Mouse (Mus musculus) lung, embryonic 16.5 days (tissue): Measurements from ENCODE around the gene Add2. TPM values are rescaled to one million over a fixed set of nuclear protein-coding genes. Genes with fewer than 3 reads are reported as not detected.

Source experiments
- ATAC-seq: fragments of 200-750 bp; cut with Nextera tagmentation; 2 replicates; pipeline ENCODE4 v1.8.0; 2017; ENCODE audit warnings: low read depth, mild to moderate bottlenecking, moderate library complexity
- H3K27ac ChIP-seq: fragments of 300-500 bp; sonication (generic); 2 replicates; pipeline ENCODE4 v1.5.1; 2014; ENCODE audit warnings: mild to moderate bottlenecking, control low read depth, low read length
- H3K27me3 ChIP-seq: fragments of 300-500 bp; sonication (generic); 2 replicates; pipeline ENCODE4 v1.6.1; 2014; ENCODE audit warnings: low read depth, low read length, mixed read lengths; ENCODE audit not compliant: control insufficient read depth, insufficient read depth
- H3K36me3 ChIP-seq: fragments of 300-500 bp; sonication (generic); 2 replicates; pipeline ENCODE4 v1.6.1; 2014; ENCODE audit warnings: low read length; ENCODE audit not compliant: control insufficient read depth, insufficient read depth
- H3K4me1 ChIP-seq: fragments of 300-500 bp; sonication (generic); replicated peaks from 2 replicates; pipeline ENCODE4 v1.6.1; 2014; ENCODE audit warnings: low read length, mixed read lengths; ENCODE audit not compliant: control insufficient read depth, insufficient read depth
- H3K4me2 ChIP-seq: fragments of 300-500 bp; sonication (generic); 2 replicates; pipeline ENCODE4 v1.6.1; 2014; ENCODE audit warnings: low read depth, low read length, control low read depth
- H3K4me3 ChIP-seq: fragments of 300-500 bp; sonication (generic); 2 replicates; pipeline ENCODE4 v1.5.1; 2014; ENCODE audit warnings: mild to moderate bottlenecking, low read length, control low read depth
- H3K9ac ChIP-seq: fragments of 300-500 bp; sonication (generic); 2 replicates; pipeline ENCODE4 v1.6.1; 2014; ENCODE audit warnings: low read length, control low read depth
- H3K9me3 ChIP-seq: fragments of 300-500 bp; sonication (generic); 2 replicates; pipeline ENCODE4 v1.6.1; 2016; ENCODE audit warnings: low read length; ENCODE audit not compliant: control insufficient read depth
- WGBS: fragments of 180-500 bp; shearing (Covaris S2); extraction: QIAGEN DNeasy Blood & Tissue Kit; methylation state at CpG from one replicate; pipeline ENCODE4 v1.1.7; 2014; 5-methylcytosine and 5-hydroxymethylcytosine counted together
- polyA plus RNA-seq: library from polyadenylated mRNA; unstranded; fragments of >200 nt; fragmentation: Nextera tagmentation; extraction: Ambion mirVana; gene quantifications from 2 replicates; pipeline ENCODE4 v1.2.1, GENCODE M21; 2015

Gene Add2
- polyA plus RNA-seq, 1 experiment from 2014 or later, result 3.3 TPM

DNA sequence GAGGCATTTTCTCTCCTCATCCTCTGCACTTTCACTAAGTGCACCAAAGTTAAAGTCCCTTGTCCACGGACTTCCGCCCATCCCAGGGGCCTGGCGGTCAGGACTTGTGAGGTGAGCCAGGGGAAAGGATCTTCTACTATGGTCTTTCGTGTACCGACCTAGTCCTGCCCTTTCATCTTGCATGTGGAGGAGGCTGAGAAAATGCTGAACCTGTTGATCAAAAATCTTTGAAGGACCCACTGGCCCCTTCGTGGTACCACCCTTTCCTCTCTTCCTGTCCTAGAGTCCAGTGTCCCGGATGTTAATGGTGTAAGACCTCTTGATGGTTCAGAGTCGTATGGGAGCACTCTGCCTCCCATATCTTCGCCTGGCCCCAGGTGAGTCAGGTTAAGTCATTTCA, 12.6 kb upstream of the Add2 start, which contains the start of gene Figla:
Gene Figla, plus strand, starts transcription at position 301 of the 400 bp plus-strand sequence.
- Histone ChIP-seq H3K9ac (no peak within 1 kb of the TSS), H3K4me1 (peaks cover 7% of the 10 kb centered on the region; the same call in 1 of the 2 replicates), H3K4me2 (no peak within 1 kb of the TSS), H3K9me3 (no peaks in the 10 kb centered on the region), H3K27me3 (no peaks in the 10 kb centered on the region), H3K36me3 (no peaks in the 10 kb centered on the region), H3K4me3 (no peak within 1 kb of the TSS), H3K27ac (no peak within 1 kb of the TSS)
- WGBS, result 68% methylated on average over 9 of the region's 9 CpGs
- no peak for ATAC-seq

DNA sequence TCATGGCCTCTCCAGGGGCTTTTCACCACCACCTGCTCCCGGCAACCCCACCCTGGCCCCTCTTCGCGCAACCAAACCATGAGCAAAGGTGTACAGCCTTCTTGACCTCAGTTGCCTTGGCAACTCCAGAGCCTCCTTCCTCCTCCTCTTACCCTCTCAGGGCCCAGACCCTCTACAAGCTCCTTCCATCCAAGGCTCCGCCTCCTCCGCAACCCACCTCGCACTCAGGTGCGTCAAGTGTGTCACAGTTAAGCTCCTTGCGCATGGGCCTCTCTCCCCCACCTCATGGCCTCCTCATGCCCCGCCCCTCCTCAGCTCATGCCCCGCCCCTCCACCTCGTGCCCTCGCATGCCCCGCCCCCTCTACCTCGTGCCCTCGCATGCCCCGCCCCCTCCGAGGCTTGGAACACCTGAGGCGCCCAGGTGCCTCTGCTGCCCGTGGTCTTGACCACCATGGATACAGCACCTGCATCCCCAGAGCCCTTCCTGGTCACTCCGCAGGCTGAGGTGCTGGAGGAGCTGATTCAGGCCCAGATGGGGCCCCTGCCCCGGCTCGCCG, 11.6 kb upstream of the Add2 start:
- H3K27me3 ChIP-seq, result no peaks in the 10 kb centered on the region
- no peak overlapping the region for H3K9ac ChIP-seq
- WGBS, result 70% methylated on average over 23 of the region's 23 CpGs
- no peak overlapping the region for H3K27ac ChIP-seq
- H3K36me3 ChIP-seq, result no peaks in the 10 kb centered on the region
- peaks cover 7% of the 10 kb centered on the region; the same call in 1 of the 2 replicates for H3K4me1 ChIP-seq
- H3K4me2 ChIP-seq, result no peak overlapping the region
- no peak for ATAC-seq
- H3K9me3 ChIP-seq, result no peaks in the 10 kb centered on the region
- H3K4me3 ChIP-seq, result no peak overlapping the region

DNA sequence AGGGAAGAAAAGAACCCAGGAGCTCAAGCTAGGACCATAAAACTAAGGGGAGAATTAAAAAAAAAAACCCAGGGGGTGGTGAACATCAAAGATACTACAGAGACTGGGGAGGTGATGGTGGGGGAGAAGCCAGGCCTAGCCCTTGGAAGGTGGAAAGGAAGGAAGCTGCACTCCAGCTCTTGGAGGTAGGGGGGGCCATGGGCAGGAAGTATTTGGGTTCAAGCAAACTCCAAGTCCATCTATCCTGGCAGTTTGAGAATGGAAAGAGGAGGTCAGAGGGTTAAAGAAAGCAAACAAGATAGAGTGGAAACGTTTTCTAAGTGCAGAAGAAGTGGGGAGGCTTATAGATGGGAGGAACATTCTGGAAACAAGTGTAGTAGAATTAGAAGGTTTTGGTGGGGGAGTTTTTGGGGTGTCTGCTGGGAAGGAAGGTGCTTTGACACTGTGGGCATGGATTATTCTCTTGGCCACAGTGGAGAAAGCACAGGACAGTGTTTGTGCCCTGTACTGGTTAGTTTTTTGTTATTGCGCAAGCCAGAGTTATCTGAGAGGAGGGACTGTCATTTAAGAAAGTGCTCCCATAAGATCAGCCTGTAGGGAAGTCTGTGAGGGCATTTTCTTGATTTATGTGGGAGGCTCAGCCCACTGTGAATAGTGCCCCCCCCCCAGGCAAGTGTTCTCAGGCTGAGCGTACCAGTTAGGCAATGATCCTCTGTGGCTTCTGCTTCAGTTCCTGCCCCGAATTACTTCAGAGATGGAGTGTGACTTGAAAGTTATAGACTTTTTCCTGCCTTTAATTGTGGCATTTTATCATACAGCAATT, 8.9 kb upstream of the Add2 start:
- no peak overlapping the region for H3K9ac ChIP-seq
- H3K4me1 ChIP-seq, result peaks cover 7% of the 10 kb centered on the region; the same call in 1 of the 2 replicates
- no peaks in the 10 kb centered on the region for H3K9me3 ChIP-seq
- no peaks in the 10 kb centered on the region for H3K27me3 ChIP-seq
- ATAC-seq, result peak; percentile 65; the same call in 1 of the 2 replicates
- WGBS, result 23% methylated on average over 4 of the region's 4 CpGs
- no peak overlapping the region for H3K4me2 ChIP-seq
- peak overlapping the region; percentile 31 for H3K27ac ChIP-seq
- no peaks in the 10 kb centered on the region for H3K36me3 ChIP-seq
- no peak overlapping the region for H3K4me3 ChIP-seq

DNA sequence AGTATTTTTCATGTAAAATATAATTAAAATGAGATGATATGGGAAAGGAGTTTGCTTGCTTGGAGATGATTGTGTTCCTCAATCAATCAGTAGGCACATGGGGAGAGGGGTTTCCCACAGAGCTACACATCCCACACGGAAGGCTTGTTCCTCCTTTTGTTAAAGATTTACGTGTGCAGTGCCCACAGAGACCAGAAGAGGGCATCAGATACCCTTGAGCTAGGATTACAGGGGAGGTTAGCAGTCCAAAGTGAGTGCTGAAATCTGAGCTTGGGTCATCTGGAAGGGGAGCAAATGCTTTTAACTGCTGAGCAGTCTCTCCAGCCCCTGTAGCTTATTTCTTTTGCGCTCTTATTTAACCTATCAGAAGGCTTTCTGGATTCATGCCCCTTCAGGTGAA, 7.5 kb upstream of the Add2 start:
- peaks cover 7% of the 10 kb centered on the region; the same call in 1 of the 2 replicates for H3K4me1 ChIP-seq
- no peak overlapping the region for H3K27ac ChIP-seq
- H3K9me3 ChIP-seq, result no peaks in the 10 kb centered on the region
- no peak overlapping the region for H3K9ac ChIP-seq
- no peak overlapping the region for H3K4me3 ChIP-seq
- H3K36me3 ChIP-seq, result no peaks in the 10 kb centered on the region
- H3K4me2 ChIP-seq, result no peak overlapping the region
- no peaks in the 10 kb centered on the region for H3K27me3 ChIP-seq
- ATAC-seq, result no peak
- WGBS, result 39% methylated on average over 3 of the region's 3 CpGs

DNA sequence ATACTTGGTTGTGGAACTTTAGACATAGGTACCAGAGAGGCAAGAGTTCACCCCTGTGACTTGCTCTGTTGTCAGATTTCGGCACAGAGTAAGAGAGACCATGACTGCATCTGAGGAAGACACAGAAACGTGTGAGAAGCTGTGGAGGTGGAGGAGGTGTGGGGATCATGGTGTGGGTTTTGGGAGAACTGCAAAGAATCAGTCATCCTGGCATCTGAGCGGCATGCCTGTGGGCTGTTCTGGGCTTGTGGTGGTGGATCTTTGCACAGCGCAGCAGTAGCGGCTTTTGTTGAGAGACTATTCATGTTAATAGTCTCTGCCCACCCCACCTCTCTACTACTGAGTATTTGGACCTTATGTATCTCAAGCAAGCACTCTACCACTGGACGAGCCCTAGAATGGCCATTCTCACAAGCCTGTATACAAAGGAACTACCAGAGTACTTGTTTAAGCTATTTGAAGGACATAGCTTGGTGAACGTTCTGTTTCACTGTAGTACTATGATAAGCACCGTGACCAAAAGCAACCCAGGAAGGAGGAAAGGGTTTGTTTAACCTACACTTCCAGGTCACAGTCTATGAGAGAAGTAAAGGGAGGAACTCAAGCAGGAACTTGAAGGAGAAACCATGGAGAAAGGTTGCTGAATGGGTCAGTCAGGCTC, 1.7 kb upstream of the Add2 start:
- Histone ChIP-seq H3K9ac (no peak overlapping the region), H3K27me3 (peaks cover 18% of the 10 kb centered on the region), H3K4me3 (no peak overlapping the region), H3K36me3 (no peaks in the 10 kb centered on the region), H3K27ac (no peak overlapping the region), H3K4me1 (0 out of 2 replicates have a peak, but pooled peaks cover 2% of the 10 kb centered on the region), H3K9me3 (no peaks in the 10 kb centered on the region), H3K4me2 (no peak overlapping the region)
- ATAC-seq, result peak; percentile 50; the same call in 1 of the 2 replicates
- 51% methylated on average over 8 of the region's 8 CpGs for WGBS

DNA sequence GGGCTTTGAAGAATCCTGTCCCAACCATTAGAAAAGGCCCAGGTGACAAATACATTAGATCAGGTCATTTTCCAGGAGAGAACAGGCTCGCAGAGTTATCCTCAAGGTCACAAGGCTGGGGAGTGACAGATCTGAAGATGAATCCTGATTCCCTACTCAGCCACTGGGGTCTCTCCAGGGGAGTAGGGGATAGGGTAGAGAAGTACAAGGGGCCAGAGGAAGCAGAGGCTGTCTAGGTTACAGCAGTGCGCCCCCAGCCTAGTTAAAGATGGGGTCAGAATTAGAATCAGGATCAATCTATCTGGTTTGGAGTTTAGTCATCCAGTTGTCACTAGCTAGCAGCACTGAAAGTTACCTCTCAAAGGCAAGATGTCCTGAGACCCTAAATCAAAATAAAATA, 331 bp upstream of the Add2 start:
- Histone ChIP-seq H3K27ac (no peak overlapping the region), H3K4me2 (peak overlapping the region; percentile 92), H3K4me3 (no peak overlapping the region; the same call in 1 of the 2 replicates), H3K9ac (peak overlapping the region; percentile 61; the same call in 1 of the 2 replicates), H3K36me3 (no peaks in the 10 kb centered on the region), H3K4me1 (0 out of 2 replicates have a peak, but pooled peaks cover 2% of the 10 kb centered on the region), H3K27me3 (peaks cover 18% of the 10 kb centered on the region), H3K9me3 (no peaks in the 10 kb centered on the region)
- ATAC-seq, result no peak
- 54% methylated on average over 2 of the region's 2 CpGs for WGBS

DNA sequence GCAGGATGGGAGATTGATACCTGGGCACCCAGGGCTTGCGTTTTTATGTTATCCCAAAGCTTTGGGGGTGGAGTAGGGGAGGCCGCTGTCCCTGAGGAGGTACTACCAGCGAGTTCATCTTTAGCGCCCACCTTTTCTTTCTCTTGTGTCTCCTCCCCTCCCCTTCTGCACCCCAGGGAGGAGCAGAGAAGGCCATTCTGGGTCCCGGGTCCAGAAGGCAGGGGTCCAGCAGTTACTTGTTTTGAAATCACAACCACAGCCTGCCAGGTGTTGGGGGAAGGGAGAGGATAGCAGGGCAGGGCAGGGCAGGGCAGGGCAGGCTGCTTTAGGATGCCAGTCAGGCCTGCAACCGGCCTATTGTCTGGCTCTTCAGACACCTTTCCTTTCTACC, 837 bp downstream of the Add2 start:
- H3K4me2 ChIP-seq, result peak overlapping the region; percentile 92
- peak overlapping the region; percentile 54 for H3K4me3 ChIP-seq
- WGBS, result 18% methylated on average over 6 of the region's 6 CpGs
- no peak for ATAC-seq
- H3K9me3 ChIP-seq, result no peaks in the 10 kb centered on the region
- no peak overlapping the region for H3K27ac ChIP-seq
- no peaks in the 10 kb centered on the region for H3K36me3 ChIP-seq
- H3K4me1 ChIP-seq, result 0 out of 2 replicates have a peak, but pooled peaks cover 2% of the 10 kb centered on the region
- peak overlapping the region; percentile 61; the same call in 1 of the 2 replicates for H3K9ac ChIP-seq
- peaks cover 18% of the 10 kb centered on the region for H3K27me3 ChIP-seq

DNA sequence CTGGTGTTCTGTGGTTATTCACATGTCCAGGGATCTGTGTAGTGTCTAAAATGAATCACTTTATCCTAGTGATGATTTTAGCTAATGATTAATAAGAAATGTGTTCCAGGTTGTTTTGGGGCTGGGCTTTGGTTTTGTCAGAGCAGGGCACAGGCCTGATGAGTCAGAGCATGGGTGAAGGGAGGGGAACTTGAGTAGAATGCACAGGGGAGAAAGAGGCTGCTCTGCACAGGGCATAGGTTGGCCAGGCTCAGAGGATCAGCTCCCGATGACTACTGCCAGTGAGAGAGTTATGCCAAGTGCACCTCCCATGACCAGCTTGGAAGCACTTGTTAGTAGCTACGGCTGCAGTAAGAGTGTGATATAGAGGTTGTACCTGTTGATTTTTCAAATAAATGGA, 3.0 kb downstream of the Add2 start:
- 58% methylated on average over 2 of the region's 2 CpGs for WGBS
- Histone ChIP-seq H3K27ac (no peak overlapping the region), H3K9me3 (no peaks in the 10 kb centered on the region), H3K27me3 (peaks cover 18% of the 10 kb centered on the region), H3K4me2 (no peak overlapping the region), H3K4me3 (no peak overlapping the region), H3K36me3 (no peaks in the 10 kb centered on the region), H3K9ac (no peak overlapping the region), H3K4me1 (0 out of 2 replicates have a peak, but pooled peaks cover 2% of the 10 kb centered on the region)
- no peak for ATAC-seq

DNA sequence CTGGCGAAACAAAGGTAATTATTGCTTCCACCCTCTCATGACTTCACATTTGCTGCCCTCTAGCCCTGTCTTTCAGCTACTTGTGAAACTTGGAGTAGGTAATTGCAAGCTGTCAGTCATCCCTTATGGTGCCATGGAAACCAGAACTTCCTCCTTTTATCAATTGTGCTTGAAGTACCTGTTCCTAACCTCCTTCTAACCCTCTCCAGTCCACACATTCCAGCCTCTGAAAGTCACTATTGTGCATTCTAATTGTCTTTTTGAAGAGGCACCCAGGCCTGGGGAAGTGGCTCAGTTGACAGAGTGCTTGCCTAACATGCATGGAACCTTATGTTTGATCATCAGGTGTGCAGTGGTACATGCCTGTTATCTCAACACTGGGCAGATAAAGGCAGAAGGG, 5.2 kb downstream of the Add2 start:
- Histone ChIP-seq H3K4me2 (no peak overlapping the region), H3K9ac (no peak overlapping the region), H3K4me3 (no peak overlapping the region), H3K27me3 (peaks cover 15% of the 10 kb centered on the region), H3K4me1 (0 out of 2 replicates have a peak, but pooled peaks cover 2% of the 10 kb centered on the region), H3K9me3 (no peaks in the 10 kb centered on the region), H3K36me3 (no peaks in the 10 kb centered on the region), H3K27ac (no peak overlapping the region)
- WGBS, result 68% methylated on average over 1 of the region's 1 CpGs
- ATAC-seq, result peak; percentile 62; the same call in 1 of the 2 replicates
